Mouse (Mus musculus) left cerebral cortex, postnatal 25 days (tissue): Measurements from ENCODE around the gene Prtn3. TPM values are rescaled to one million over a fixed set of nuclear protein-coding genes. Genes with fewer than 3 reads are reported as not detected.

Experiments
- DNase-seq, 2 experiments: peaks; one replicate each; pipeline ENCODE4 v3.0.0; 2022; ENCODE audit warnings: low spot score in 2 of 2, mixed read lengths in 1 of 2
- intact Hi-C: fragments of 180-260 bp; cut with DNase I; formaldehyde crosslinking; loops from one replicate; pipeline ENCODE4 v1.15.1; 2025
- total RNA-seq, 2 experiments: library from RNA; stranded (reverse); gene quantifications; 2 replicates each; pipeline ENCODE4 v1.2.3; 2021

Prtn3 gene
- 1 to 10 TPM; 1.4 to 2.4 TPM for total RNA-seq

DNA sequence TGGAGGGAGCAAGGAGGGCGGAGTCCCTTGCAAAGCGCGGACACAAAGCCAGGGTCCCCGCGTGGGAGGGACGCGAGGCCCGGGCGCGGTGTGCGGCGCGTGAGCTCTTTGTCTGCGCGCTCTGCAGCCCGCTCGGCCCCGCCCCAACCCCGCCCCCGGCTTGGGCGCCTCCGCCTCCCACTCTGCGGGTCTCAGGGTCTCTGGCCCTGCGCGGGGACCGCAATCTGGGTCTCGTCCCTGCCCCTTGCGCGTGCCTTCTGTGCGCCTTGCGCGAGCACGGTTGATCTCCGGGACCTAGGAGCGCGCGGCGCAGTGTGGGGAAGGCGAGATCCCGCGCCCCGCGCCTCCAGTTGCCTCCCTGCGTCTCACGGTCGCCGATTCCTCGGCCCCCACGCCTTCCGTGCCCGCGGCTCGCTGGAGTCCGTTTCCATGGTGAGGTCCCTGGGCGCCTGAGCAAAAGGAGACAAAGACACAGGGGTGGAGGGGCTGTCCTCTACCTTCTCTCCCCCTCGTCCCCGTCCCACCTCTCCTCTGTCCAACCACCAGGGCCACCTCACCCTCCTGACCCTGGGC, at the start of gene Prtn3, which contains the start of gene Plppr3:
TSS of gene Prtn3 (plus strand) at position 187 of the 573 bp plus-strand sequence.
TSS of gene Plppr3 (minus strand) at position 345 of the 573 bp plus-strand sequence.
- no peak for DNase-seq
- intact Hi-C loops = no loop called here

DNA sequence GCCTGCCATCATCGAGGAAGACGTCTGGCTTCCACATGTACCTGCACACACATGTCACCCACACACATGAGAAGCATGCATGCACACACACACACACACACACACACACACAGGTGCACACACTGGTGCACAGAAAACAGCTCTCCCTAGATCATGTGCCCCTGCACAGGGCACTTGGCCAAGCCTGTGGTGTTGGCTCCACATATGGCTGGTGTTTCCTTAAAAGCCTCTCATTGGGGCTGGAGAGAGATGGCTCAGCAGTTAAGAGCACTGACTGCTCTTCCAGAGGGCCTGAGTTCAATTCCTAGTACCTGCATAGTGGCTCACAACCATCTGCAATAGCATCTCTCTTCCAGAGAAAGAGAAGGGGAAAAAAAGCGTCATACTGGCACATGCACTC, 42.7 kb upstream of the Prtn3 start:
- DNase-seq = no peak
- intact Hi-C loops = no loop called here

DNA sequence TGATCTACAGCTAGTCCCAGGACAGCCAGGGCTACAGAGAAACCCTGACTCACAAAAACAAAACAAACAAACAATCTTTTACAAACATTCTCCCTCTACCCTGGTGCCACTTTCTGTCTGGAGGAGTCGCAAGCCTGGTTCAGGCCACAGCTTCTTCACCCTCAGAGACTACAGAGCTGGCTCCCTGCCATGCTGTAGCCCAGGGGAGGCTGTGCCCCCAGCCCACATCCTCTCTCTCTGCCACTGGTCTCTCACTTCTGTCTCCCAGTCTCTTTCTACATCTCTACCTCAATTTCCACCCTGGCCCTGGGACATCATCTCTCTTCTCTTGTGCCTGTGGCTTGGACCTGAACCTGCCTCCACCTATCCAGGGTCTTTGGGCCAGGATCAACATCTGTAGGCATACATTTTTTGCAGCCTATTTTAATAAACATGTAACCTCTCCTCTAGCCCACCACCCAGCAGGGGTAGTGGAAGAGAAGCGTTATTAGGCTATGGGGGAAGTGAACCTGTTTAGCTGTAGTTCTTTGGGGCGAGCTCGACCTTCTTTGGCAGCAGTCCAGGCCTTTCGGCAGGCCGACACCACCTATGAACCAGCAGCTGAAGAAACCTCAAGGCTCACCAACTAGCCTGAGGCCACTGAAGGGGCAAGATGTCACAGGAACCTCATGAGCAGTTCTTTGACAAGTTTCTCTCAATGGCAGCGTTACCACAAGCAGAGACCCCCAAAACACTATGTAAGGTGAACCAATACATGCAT, 42.1 kb upstream of the Prtn3 start:
- no peak for DNase-seq
- intact Hi-C loops = no loop called here

DNA sequence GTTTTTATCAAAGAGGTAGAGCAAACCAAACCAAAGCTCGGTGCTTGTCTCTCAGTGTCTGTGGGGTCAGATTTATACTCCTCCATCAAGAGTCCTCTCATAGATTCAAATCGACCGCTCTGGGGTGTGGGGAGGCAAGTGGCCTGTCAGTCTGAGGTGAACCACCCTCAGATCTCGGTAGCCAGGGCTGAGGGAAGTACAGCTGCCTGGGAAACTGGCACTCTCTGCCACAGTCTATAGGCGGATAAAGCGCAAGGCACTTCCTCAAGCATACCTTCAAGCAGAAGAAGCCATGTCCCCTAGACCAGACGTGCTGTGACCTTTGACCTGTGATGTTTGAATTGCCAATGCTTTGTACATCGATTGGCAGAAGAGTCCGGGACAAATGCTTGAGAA, 41.5 kb upstream of the Prtn3 start:
- DNase-seq = no peak
- intact Hi-C loops = no loop called here

DNA sequence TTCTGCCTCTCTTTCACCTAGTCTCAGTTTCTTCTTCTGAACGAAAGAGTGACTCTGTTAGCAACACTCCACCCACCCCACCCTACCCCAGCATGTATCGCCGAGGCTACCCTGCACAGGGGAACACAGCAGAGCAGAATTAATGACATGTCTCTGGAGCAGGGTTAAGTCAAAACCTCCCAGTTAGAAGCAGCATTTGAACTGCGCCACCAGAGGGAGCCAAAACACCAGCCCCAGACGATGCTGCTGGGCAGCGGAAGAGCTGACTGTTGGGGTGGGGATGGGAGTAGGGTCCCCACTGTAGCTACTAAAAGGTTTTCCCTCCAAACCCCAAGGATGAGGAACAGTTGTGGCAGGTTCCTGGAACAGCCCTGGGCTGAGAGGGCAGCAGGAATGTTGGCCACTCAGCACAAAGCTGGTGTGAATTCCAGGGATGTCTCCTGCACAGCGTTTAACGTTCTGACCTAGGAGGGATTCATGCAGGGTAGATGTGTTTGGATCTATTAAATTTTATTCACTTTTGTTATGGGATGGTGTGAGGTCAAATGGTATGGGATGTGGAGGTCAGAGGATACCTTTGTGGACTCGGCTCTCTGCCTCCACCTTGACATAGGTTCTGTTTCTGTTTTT, 39.4 kb upstream of the Prtn3 start:
- peak; percentile 71 to 77 for DNase-seq
- intact Hi-C loops = loop anchor here (1.0 to 5.0 kb wide), 3 partner anchors 47 to 120 kb away; no protein-coding TSS in a partner anchor

DNA sequence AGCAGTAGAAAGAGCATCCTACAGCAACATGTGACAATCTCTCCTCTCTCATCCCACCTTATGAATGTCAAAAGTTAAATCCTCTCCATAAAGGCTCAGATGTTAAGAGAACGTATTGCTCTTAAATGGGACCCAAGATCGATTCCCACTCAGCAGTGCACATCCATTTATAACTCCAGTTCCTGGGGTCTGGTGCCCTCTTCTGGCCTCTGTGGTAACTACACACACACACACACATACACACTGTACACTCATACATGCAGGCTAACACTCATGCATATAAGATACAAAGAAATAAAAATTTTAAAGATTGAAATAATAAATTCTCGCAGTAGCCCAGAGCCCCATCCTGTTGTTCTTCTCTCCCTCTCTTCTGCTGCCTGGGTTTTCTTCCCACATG, 37.4 kb upstream of the Prtn3 start:
- intact Hi-C loops = loop anchor here (5.0 kb wide), 1 partner anchor 45 kb away; no protein-coding TSS in a partner anchor
- DNase-seq = no peak

DNA sequence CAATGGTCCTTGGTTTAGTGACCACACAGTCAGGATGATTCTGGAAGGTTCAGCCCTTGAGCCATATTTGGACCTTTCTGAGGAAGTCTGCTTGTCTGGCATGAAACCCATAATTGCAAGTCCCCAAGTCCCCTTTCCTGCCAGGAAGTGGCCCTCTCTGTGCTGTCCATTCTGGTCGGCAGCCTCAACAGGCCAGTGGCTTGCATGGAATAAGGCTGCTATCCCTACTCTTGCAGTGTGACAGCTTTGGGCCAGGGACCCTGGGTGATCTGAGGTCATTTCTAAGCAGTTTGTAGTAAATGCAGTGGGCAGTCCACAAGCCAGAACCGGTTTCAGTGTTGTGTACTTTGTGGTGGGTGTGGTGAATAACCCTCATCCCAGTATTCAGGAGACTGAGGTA, 36.1 kb upstream of the Prtn3 start:
- no peak for DNase-seq
- intact Hi-C loops = loop anchor here (5.0 kb wide), 1 partner anchor 44 kb away; no protein-coding TSS in a partner anchor

DNA sequence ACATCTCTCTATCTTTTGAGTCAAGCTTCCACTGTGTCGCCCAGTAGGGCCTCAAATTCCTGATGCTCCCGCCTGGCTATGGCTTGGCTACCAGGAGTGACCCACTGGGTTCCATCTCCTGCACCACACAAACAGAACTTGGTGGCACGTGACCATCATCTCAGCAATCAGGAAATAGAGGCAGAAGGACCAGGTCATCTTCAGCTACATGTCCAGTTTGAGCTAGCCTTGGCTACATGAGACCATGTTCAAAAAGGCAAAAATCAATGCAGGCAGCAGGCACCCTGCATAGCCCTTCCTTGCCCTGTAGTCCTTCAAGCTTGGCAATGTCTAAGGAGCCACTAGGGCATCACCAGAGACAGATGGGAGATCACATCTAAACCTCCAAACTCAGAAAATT, 34.2 kb upstream of the Prtn3 start:
- intact Hi-C loops = loop anchor here (2.0 kb wide), 1 partner anchor 15 kb away; the partner anchor contains the start of gene Ptbp1
- no peak for DNase-seq

DNA sequence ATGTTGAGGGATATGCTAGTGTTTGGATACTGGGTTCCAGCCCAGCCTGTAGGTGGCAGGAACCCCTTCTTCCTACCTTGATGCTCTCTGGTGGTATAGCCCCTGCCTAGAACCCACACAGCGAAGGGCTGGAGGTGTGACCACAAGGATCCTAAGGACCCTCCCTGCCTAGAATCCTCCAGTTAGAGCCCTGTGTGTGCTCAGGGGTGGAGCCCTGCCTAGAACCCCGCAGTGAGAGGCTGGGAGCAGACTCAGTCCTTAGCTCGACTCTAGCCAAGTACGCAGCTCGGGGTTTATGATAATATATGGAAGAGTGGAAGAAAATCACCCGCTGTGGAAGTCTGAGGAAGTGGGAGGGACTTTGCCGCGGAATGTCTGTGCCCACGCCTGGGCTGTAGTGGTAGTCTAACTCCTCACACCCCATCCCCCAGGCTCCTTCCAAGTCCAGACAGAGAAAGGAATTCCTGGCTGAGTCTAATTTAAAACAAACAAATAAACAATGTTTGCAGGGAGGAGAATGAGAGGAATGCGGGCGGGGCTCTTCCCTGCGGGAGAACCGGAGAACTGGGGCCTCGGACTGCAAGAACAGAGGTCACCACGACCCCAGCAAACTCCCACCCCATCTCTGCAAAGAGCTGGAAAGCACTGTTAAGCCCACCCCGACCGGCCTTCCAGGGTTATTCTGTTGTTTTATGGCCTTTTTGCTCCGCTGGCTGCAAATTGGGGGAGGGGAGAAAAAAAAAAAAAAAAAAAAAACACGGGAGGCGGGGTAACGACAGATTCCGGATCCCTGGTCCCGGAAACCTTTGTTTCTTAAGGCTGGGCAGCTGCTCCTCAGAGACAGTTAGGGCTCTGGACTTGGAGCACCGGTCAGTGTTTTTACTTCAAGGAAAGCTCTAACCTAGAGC, 33.4 kb upstream of the Prtn3 start:
- intact Hi-C loops = loop anchor here (2.0 kb wide), 1 partner anchor 14 kb away; the partner anchor contains the start of gene Ptbp1
- DNase-seq = peak; percentile 72 to 92

DNA sequence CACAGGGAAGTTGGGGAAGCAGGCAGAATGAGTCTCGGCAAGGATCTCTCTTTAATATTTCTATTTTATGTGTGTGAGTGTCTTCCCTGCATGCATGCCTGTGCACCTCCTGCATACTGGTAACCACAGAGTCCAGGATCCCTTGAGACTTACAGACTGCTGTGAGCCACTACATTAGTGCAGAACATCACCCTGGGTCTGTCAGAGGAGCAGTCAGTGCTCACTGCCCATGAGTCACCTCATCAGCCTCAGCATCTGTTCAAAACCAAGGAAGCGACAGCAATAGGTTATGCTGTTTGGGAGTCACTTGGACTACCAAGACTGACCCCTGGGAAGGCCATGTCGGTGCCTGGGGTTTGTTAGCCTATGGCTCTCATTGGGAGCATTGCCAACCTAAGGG, 32.0 kb upstream of the Prtn3 start:
- DNase-seq = no peak
- intact Hi-C loops = no loop called here

DNA sequence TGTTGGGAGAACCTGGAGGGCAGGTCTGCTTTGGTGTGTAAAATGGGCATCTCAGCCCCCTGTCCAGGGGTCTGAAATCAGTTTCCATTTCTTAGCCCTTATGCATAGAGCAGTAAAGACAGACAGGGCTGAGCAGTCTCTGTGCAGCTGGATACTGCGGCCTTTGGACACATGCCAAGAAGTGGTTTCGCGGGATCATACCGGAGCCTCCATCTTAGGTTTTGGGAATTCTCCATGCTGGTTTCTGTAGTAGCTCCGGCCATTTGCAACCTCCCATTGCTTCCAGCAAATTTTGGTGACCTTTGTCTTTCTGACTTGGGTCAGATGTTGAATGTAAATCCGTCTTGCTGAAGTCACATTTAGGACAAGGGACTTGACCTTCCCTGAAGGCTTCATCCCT, 30.8 kb upstream of the Prtn3 start:
- intact Hi-C loops = no loop called here
- DNase-seq = no peak

DNA sequence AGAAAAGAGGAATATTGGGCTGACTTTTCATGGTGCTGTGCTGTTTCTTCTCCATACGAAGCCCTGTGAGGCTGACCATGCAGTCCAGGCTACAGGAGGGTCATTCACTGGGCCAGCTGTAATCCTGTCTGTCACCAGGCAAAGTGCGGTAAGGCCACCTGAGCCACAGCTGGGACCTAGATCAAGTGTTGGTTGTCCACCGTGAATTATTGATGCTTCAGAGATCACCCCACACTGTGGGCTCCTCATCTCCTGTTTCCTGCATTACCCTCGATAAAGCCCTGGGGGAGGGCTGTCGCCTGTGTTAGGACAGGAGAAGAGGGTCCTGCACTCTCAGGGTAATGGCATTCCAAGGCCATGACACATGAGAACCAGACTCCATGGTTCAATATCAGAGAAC, 27.7 kb upstream of the Prtn3 start:
- no peak for DNase-seq
- intact Hi-C loops = no loop called here

DNA sequence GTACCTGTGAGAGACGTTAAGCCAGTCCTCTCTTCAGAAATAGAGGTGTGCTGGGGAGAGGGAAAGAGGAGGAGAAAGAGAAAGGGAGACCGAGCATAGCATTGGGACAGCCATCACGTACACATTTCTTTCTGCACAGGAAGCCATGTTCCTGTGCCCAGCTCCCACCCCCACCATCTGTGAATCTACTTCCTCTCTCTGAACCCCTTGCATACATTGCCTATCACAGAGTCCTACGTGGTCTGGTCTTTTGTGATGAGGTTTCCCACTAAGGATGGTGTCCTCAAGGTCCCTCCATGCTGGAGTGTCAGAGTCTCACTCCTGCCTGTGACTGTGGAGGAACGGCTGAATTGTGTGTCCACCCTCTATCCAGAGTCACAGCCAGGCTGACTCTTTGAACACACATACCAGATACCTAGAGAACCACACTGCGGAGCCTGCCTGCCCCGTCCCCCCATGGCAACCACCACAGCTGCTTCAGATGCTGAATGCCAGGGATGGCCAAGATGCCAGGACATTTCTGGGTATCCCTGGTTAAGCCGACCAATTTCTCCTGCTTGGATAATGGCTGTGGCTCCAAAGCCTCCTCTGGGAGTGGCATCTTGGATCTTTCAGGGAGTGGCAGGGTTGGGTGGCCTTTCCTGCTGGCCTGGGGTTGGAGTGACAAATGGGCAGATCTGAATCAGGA, 24.2 kb upstream of the Prtn3 start:
- intact Hi-C loops = no loop called here
- no peak for DNase-seq

DNA sequence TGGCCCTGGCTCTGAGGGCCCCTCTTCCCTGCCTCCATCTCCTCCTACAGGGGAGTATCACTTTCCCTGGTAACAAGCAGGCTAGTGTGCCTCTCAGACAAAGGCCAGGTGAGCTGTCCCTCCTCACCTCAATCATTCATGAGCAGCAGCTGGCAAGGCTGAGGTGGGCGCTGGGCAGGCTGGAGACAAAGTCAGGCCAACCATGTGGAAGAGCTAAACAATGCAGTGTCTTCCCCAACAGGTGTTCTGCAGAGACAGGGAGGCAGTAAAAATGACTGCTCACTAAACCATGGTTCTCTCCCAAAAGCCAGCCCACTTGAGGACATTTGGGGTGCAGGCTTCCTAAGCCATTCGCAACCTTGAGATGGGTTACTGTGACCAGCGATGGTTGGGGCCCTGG, 22.6 kb upstream of the Prtn3 start:
- no peak for DNase-seq
- intact Hi-C loops = no loop called here

DNA sequence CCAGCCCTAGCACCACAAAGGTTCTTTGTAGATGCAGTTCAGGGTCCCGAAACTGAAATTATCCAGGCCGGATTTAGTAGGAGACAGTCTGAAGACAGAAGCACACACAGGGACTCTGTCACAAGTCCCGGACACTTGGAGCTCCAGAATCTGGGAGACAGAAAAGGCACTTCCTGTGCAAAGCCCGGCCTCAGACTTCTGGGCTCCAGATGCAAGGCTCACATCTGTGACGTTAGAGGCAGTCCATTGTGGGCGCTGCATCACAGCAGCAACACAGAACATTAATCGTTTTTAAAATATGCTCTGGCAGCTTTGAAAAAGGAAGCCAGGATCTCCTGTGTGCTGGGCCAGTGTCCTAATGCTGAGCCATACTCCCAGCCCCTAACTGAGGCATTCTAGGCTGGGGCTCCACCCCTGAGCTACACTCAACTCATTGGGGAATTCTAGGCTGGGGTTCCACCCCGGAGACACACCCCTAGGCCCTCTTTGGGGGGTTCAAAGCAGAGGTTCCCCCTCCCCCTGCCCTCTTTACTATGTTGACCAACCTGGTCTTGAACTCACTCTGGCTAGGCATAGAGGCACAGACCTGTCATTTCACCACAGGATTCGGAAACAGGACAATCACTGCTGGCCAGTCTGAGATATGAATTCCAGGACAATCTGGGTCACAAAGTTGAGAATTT, 22.0 kb upstream of the Prtn3 start:
- DNase-seq = no peak
- intact Hi-C loops = no loop called here

DNA sequence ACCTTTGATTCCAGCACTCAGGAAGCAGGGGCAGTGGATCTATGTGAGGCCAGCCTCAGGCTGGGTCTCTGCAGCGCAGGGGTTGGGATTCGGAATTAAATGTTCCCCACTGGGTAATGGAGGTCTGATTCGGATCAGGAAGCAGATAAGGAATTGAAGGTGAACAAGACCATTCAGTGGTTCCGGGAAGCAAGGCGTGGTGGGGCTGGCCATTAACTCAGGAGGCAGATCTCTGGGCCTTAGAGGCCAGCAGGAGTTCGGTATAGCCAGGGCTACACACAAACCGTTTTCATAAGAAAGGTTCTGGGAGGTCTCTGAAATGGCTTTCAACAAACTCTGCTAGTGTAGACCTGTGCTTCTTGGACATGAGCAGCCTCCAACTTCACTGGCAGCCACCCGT, 21.4 kb upstream of the Prtn3 start:
- DNase-seq = no peak
- intact Hi-C loops = no loop called here

DNA sequence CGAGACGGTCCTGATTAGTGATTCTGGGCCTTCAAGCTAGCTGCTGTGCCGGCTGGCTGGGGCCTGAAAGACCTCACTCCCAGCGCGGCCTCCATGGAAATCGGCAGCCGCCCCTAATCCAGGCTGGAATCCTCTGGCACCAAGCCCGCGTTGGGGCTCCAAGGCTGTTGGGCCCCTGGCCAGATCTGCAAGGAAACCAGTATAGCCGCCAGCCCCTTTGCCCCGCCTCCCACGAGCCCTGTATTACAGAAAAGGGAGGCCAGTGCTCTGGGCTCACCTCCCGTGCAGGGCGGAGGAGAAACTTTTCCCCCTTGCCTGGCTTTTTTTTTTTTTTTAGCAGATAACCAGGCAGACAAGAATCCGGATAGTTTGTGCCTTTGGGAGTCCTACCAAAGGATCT, 20.9 kb upstream of the Prtn3 start:
- intact Hi-C loops = no loop called here
- DNase-seq = peak; percentile 79 to 84
